Mouse (Mus musculus) layer of hippocampus, adult 9-10 months (tissue): ENCODE data around the gene Olfr901.
"Not testable (repeated sequence)": the region's sequence is repeated elsewhere in the genome, so short reads cannot be mapped to it uniquely, and the experiment has no call there.

Experiments used
- DNase-seq: peaks from one replicate; pipeline ENCODE4 v3.0.0; 2022; ENCODE audit warnings: low spot score

Gene Olfr901

GRCm38 (mm10) chr9:38429155-38429554 lies at the start of gene Olfr901:
TSS of gene Olfr901 (plus strand) at chr9:38429455.
- no peak for DNase-seq

- no peak for DNase-seq
These were observed 27.9 kb upstream of the Olfr901 start, which contains the start of gene Olfr147 for GRCm38 (mm10) chr9:38401398-38401797. TSS of gene Olfr147 (plus strand) at chr9:38401698.

- DNase-seq = not testable (repeated sequence)
These were observed 21.8 kb upstream of the Olfr901 start for GRCm38 (mm10) chr9:38407502-38407901.

GRCm38 (mm10) chr9:38413502-38413901 lies 15.8 kb upstream of the Olfr901 start:
- not testable (repeated sequence) for DNase-seq

- no peak for DNase-seq
These were observed 5.5 kb upstream of the Olfr901 start for GRCm38 (mm10) chr9:38423801-38424200.

GRCm38 (mm10) chr9:38427026-38427425 lies 2.2 kb upstream of the Olfr901 start:
- no peak for DNase-seq

GRCm38 (mm10) chr9:38447352-38447751 lies 18.1 kb downstream of the Olfr901 start, which contains the start of gene Olfr902:
TSS of gene Olfr902 (plus strand) at chr9:38447652.
- no peak for DNase-seq

GRCm38 (mm10) chr9:38462844-38463243 lies 33.6 kb downstream of the Olfr901 start, which contains the start of gene Olfr904:
TSS of gene Olfr904 (plus strand) at chr9:38463144.
- DNase-seq = no peak

GRCm38 (mm10) chr9:38470807-38471206 lies 41.6 kb downstream of the Olfr901 start, which contains the start of gene Olfr905:
TSS of gene Olfr905 (plus strand) at chr9:38471107.
- no peak for DNase-seq
